Mouse (Mus musculus) megakaryocyte, adult 5-6 weeks (primary cell): ENCODE measurements around the gene D16Ertd472e. TPM values are rescaled to one million over a fixed set of nuclear protein-coding genes. Genes with fewer than 3 reads are reported as not detected.

Source experiments
- ATAC-seq: 2 replicates; pipeline ENCODE4 v1.8.0; 2016; ENCODE audit warnings: mild to moderate bottlenecking, inconsistent platforms; ENCODE audit not compliant: poor library complexity, severe bottlenecking
- total RNA-seq, 2 experiments: library from RNA; stranded (forward) in 1 of 2; stranded (reverse) in 1 of 2; fragments of 153-499, 151-499 nt in 1 of 2; fragments of 221-1000, 200-1000 nt in 1 of 2; gene quantifications; 2 replicates each; pipeline versions ENCODE4 v1.2.3 to v1.2.4; 2015 to 2017

Gene D16Ertd472e
- 10.9 and 15.6 TPM in 2 replicates for total RNA-seq (2015)
- 16.5 and 17.8 TPM in 2 replicates for total RNA-seq (2017)

DNA sequence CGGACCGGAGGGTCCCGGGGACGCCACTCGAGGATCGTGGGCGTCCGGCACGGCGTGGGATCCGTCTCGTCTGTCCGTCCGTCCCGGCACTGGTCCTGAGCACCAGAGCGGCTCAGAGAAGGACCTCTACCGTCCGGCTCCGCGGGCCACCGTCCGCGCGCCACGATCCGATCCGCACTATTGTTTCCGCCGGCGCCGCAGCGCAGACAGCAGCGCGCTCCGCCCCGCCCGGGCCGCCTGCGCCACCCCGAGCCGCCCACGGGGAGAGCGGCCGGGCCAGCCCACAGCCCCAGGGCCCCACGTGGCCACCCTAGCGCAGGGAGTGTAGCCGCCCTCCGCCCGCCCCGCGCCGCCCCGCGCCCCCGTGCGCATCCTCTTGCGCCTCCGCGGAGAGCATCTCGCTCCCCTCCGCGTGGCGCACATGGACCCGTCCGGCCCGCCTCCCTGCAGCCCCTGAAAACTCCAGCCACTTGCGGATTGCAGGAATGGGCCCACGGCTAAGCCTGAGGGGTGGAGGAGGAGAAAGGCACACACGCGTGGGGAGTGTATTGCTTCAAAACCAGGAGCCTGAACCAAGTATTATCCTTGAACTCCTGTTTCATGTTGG lies at the start of gene D16Ertd472e:
TSS of gene D16Ertd472e (minus strand) at position 231 of the 607 bp plus-strand sequence.
- peak; percentile 72 for ATAC-seq

DNA sequence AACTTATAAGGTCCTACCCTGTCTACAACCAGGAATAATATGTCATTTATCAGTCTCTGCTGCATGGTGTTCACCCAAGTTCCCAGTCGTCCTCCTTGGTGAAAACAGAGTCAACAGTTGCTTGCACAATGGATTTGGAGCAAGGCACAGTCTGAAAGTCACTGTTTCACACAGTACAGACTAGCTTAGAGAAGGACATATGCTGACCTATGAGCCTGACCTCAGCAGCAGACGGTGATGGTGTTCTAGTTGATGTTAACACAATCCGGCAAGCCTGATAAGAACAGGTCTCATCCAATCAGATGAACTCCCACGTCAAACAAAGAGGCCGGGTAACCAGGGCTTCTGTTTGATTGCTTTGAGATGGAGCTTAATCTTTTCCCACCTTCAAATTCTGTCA lies 46.2 kb upstream of the D16Ertd472e start:
- no peak for ATAC-seq

DNA sequence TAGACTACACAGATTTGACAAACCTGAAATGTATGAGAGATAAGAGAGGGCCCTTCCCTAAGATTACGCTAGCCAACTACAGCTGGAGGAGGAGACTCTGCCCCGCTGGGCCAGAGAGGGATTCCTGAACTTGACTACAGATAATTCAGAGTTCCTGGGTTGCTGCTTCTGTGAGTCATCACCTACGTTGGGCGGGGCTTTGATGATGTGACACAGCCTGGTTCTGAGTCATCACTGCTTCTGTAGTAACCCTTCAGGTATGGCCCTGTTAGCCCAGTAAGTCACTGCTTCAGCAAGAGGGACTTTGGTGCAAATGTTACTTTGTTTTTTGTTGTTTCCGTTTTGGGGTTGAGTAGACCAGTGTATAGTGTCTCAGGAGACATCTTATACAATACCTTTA lies 42.9 kb upstream of the D16Ertd472e start:
- peak; percentile 77 for ATAC-seq

DNA sequence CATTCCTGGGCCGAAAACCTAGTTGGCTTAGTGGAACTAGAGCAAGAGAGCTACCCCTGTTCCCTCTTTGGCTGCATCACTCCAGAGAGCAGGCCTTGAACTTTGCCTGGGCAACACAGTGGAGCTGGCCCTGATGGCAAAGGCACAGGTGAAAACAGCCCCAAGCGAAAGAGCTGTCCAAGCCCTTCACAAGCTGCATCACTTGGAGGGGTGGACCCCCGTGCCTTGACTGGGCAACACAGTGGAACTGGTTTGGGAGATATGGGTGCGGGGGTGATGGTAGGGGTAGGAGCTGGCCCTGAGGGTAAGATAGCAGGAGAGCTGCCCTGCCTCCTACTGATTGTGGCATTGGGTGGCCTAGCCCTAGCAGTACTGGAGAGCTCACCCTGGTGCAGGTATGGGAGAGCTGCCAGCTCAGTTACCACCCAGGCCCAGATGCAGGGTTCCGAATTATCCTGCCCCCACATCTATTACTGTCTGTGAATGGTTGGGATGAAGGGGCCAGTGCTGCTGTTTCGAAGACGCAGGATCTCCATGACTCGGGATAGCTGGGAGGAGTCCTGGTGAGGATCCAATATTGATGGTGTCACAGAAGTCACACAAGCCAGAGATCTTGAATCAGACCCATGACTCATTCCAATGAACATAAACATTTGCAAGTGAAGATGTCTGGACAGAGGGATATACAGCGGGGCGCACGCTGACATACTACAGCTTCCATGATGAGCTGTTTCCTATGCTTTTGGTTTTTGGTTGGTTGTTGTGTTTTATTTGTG lies 41.4 kb upstream of the D16Ertd472e start:
- no peak for ATAC-seq

GRCm38 (mm10) chr16:78606202-78606601 lies 29.7 kb upstream of the D16Ertd472e start:
- peak; percentile 66 for ATAC-seq

DNA sequence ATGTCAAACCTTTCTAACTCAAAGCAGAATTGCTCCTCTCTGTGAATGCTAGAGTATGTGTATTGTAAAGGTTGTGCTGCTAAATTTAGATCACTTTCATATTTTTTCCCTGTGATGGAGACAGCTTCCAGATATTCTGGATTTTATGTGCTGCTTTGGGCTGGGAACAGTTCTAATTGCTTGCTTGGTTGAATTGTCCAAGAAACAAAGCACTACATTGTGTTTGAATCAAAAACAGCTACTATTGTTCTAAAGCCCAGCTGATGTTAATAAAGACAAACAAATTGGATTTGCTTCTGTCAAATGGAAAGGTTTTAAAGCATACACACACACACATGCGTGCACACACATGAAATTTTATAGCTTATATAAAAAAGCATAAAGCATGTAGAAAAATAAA lies 22.4 kb upstream of the D16Ertd472e start:
- ATAC-seq = no peak

DNA sequence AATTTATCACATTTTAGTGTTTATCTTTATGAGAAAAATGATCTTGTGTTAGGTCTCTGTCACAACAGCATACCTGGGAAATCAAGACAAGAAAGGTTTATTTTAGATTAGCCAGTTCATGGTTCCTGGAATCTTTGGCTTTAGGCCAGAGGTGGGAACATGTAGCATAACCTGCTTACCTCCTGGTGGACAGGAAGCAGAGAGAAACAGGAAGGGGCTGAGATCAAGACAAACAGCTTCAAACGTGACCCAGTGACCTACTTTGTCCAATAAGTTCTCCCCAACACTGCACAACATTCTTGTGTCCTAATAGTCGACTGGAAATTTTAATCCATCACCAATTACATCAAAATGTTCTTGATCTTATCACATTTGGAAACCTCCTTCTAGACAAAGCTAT lies 19.9 kb upstream of the D16Ertd472e start:
- no peak for ATAC-seq

- no peak for ATAC-seq
Measured at GRCm38 (mm10) chr16:78595821-78596220, 19.3 kb upstream of the D16Ertd472e start.

GRCm38 (mm10) chr16:78594154-78594553 lies 17.6 kb upstream of the D16Ertd472e start:
- ATAC-seq = no peak

GRCm38 (mm10) chr16:78591130-78591529 lies 14.6 kb upstream of the D16Ertd472e start:
- ATAC-seq = no peak

GRCm38 (mm10) chr16:78588821-78589220 lies 12.3 kb upstream of the D16Ertd472e start:
- no peak for ATAC-seq

DNA sequence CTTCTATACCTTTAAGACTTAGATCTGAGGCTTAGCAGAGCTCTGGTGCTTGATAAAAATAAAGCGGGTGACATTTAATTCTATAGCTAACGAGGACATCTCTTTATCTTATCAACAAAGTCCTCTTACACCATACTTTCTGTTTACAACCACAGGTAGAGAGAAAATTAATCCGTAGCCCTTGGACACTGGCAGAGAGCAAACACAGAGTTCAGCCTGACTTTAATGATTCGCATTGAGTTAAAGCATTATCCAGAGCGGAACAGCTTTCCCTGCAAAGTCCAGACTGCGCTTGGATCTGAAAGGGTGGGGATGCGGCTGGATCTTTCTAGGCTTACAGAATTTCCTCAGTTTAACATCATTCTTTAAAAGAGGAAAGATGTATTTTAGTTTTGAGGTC lies 10.1 kb upstream of the D16Ertd472e start:
- no peak for ATAC-seq

GRCm38 (mm10) chr16:78585664-78586397 lies 9.3 kb upstream of the D16Ertd472e start:
- no peak for ATAC-seq

- ATAC-seq = no peak
Measured at GRCm38 (mm10) chr16:78585163-78585562, 8.7 kb upstream of the D16Ertd472e start.

GRCm38 (mm10) chr16:78583968-78584367 lies 7.5 kb upstream of the D16Ertd472e start:
- ATAC-seq = no peak

DNA sequence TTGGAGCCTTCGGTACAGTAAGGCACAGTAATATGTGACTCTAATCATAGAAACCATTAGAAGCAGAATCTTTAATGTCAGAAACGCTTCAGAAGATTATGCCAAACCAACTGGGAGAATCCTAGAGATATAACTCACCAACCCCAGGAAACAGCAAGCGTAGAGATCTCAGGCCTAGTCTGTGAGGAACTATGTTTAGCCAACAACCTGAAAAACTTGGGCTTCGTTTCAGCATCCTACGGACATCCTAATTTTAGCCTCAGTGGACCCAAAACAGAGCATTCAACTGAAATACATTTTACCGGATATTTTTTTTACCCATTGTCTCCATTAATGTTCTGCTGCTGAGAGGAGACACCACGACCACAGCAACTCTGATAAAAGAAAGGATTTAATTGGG lies 3.9 kb upstream of the D16Ertd472e start:
- ATAC-seq = no peak

DNA sequence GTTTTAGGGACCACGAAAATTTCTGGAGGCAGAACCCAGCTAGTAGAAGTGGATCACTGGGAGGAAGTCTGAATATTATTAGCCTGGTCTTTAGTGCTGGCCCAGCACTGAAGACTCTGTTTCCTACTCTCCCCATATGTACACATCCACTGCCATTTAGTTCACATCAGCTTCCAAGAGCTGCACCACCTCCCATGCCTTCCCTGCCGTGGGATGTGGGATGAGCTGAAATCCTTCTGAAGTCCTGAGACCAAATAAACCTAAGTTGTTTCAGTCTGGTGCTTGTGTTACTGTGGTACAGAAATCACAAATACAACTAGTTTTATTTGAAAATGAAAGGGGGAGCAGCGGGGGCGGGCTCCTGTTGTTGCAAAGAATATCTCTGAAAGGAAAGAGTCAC lies 2.9 kb upstream of the D16Ertd472e start:
- no peak for ATAC-seq

- ATAC-seq = peak; percentile 68
Measured at GRCm38 (mm10) chr16:78577085-78577671, 670 bp upstream of the D16Ertd472e start.

- peak; percentile 36 for ATAC-seq
Measured at GRCm38 (mm10) chr16:78575852-78576477, 543 bp downstream of the D16Ertd472e start.

GRCm38 (mm10) chr16:78575190-78575851 lies 1.2 kb downstream of the D16Ertd472e start:
- no peak for ATAC-seq
